Mouse (Mus musculus): ENCODE measurements around the gene Dhx8. TPM values are rescaled to one million over a fixed set of nuclear protein-coding genes. Genes with fewer than 3 reads are reported as not detected.

The Dhx8 gene
- polyA plus RNA-seq, 1 experiment = 19.1 TPM

GRCm38 (mm10) chr11:101719986-101720520, 12.7 kb upstream of the Dhx8 start:
- no peaks in the 10 kb centered on the region for H3K27me3 ChIP-seq (ENCODE audit: control insufficient read depth, insufficient read depth, insufficient read length)
- no peaks in the 10 kb centered on the region for H3K36me3 ChIP-seq (ENCODE audit: control insufficient read depth, insufficient read depth)
- no peak overlapping the region for H3K4me2 ChIP-seq (ENCODE audit: low read depth)
- no peak for TF ChIP-seq E2F4 (IDR thresholded peaks at IDR 0.05; ENCODE audit: insufficient read depth)
- TF ChIP-seq MYOG (IDR thresholded peaks at IDR 0.05; ENCODE audit: control insufficient read depth in 1 of 3, insufficient read depth in 1 of 3, insufficient read length in 2 of 3, low read depth in 2 of 3) = no peak
- TF ChIP-seq SRF (IDR thresholded peaks at IDR 0.05; ENCODE audit: control insufficient read depth, insufficient read length, low read depth) = no peak
- no peak for TF ChIP-seq POLR2A (IDR thresholded peaks at IDR 0.05; ENCODE audit: insufficient read length, low read depth)
- TF ChIP-seq MYOD1 (IDR thresholded peaks at IDR 0.05; ENCODE audit: control insufficient read depth in 1 of 3, insufficient read length in 2 of 3, low read depth in 2 of 3) = no peak
- no peak for TF ChIP-seq REST (IDR thresholded peaks at IDR 0.05; ENCODE audit: insufficient read depth, insufficient read length)
- no peak for TF ChIP-seq TCF3 (IDR thresholded peaks at IDR 0.05; ENCODE audit: insufficient read length, low read depth)
- no peak for TF ChIP-seq TCF12 (IDR thresholded peaks at IDR 0.05; ENCODE audit: insufficient read depth, poor library complexity, severe bottlenecking)
- TF ChIP-seq MAX (IDR thresholded peaks at IDR 0.05; ENCODE audit: low read depth) = no peak
- no peak for TF ChIP-seq POLR2AphosphoS2 (IDR thresholded peaks at IDR 0.05; ENCODE audit: insufficient read length, low read depth)
- no peak for TF ChIP-seq CEBPB (IDR thresholded peaks at IDR 0.05; ENCODE audit: insufficient read depth, poor library complexity, severe bottlenecking)
- TF ChIP-seq USF1 (IDR thresholded peaks at IDR 0.05; ENCODE audit: low read depth) = no peak
- H3ac ChIP-seq (ENCODE audit: control insufficient read depth, insufficient read length) = no peak overlapping the region
- H3K4me3 ChIP-seq = no peak overlapping the region
- H3K79me2 ChIP-seq (ENCODE audit: control insufficient read depth, insufficient read depth) = no peaks in the 10 kb centered on the region

GRCm38 (mm10) chr11:101725043-101725442, 7.7 kb upstream of the Dhx8 start:
- Histone ChIP-seq H3K4me2 (ENCODE audit: low read depth) (peak overlapping the region; percentile 46), H3K36me3 (ENCODE audit: control insufficient read depth, insufficient read depth) (no peaks in the 10 kb centered on the region), H3K27me3 (ENCODE audit: control insufficient read depth, insufficient read depth, insufficient read length) (no peaks in the 10 kb centered on the region), H3K4me3 (no peak overlapping the region), H3ac (ENCODE audit: control insufficient read depth, insufficient read length) (no peak overlapping the region), H3K79me2 (ENCODE audit: control insufficient read depth, insufficient read depth) (no peaks in the 10 kb centered on the region)
- no peak for TF ChIP-seq POLR2AphosphoS2 (IDR thresholded peaks at IDR 0.05; ENCODE audit: insufficient read length, low read depth)
- TF ChIP-seq USF1 (IDR thresholded peaks at IDR 0.05; ENCODE audit: low read depth) = peak; percentile 78

GRCm38 (mm10) chr11:101726765-101727164, 6.0 kb upstream of the Dhx8 start:
- no peak overlapping the region for H3K4me3 ChIP-seq
- TF ChIP-seq CEBPB (IDR thresholded peaks at IDR 0.05; ENCODE audit: insufficient read depth, poor library complexity, severe bottlenecking) (no peak), POLR2A (IDR thresholded peaks at IDR 0.05; ENCODE audit: insufficient read length, low read depth) (no peak), POLR2AphosphoS2 (IDR thresholded peaks at IDR 0.05; ENCODE audit: insufficient read length, low read depth) (no peak), E2F4 (IDR thresholded peaks at IDR 0.05; ENCODE audit: insufficient read depth) (no peak), SRF (IDR thresholded peaks at IDR 0.05; ENCODE audit: control insufficient read depth, insufficient read length, low read depth) (no peak), TCF3 (IDR thresholded peaks at IDR 0.05; ENCODE audit: insufficient read length, low read depth) (no peak), MYOD1 (IDR thresholded peaks at IDR 0.05; ENCODE audit: control insufficient read depth in 1 of 3, insufficient read length in 2 of 3, low read depth in 2 of 3) (no peak), MYOG (IDR thresholded peaks at IDR 0.05; ENCODE audit: control insufficient read depth in 1 of 3, insufficient read depth in 1 of 3, insufficient read length in 2 of 3, low read depth in 2 of 3) (no peak), MAX (IDR thresholded peaks at IDR 0.05; ENCODE audit: low read depth) (no peak), TCF12 (IDR thresholded peaks at IDR 0.05; ENCODE audit: insufficient read depth, poor library complexity, severe bottlenecking) (no peak), REST (IDR thresholded peaks at IDR 0.05; ENCODE audit: insufficient read depth, insufficient read length) (no peak), USF1 (IDR thresholded peaks at IDR 0.05; ENCODE audit: low read depth) (no peak)

GRCm38 (mm10) chr11:101729308-101729707, 3.4 kb upstream of the Dhx8 start:
- TF ChIP-seq MYOG (IDR thresholded peaks at IDR 0.05; ENCODE audit: control insufficient read depth in 1 of 3, insufficient read depth in 1 of 3, insufficient read length in 2 of 3, low read depth in 2 of 3) = no peak
- no peak for TF ChIP-seq TCF12 (IDR thresholded peaks at IDR 0.05; ENCODE audit: insufficient read depth, poor library complexity, severe bottlenecking)
- no peak for TF ChIP-seq MAX (IDR thresholded peaks at IDR 0.05; ENCODE audit: low read depth)
- H3K4me2 ChIP-seq (ENCODE audit: low read depth) = no peak overlapping the region

More at GRCm38 (mm10) chr11:101726765-101727164, 6.0 kb upstream of the Dhx8 start:
- no peaks in the 10 kb centered on the region for H3K36me3 ChIP-seq (ENCODE audit: control insufficient read depth, insufficient read depth)
- no peak overlapping the region for H3ac ChIP-seq (ENCODE audit: control insufficient read depth, insufficient read length)
- no peaks in the 10 kb centered on the region for H3K27me3 ChIP-seq (ENCODE audit: control insufficient read depth, insufficient read depth, insufficient read length)
- no peaks in the 10 kb centered on the region for H3K79me2 ChIP-seq (ENCODE audit: control insufficient read depth, insufficient read depth)
- no peak overlapping the region for H3K4me2 ChIP-seq (ENCODE audit: low read depth)

GRCm38 (mm10) chr11:101733596-101733995, 877 bp downstream of the Dhx8 start:
- no peak for TF ChIP-seq REST (IDR thresholded peaks at IDR 0.05; ENCODE audit: insufficient read depth, insufficient read length)
- TF ChIP-seq MAX (IDR thresholded peaks at IDR 0.05; ENCODE audit: low read depth) = no peak
- no peak for TF ChIP-seq TCF12 (IDR thresholded peaks at IDR 0.05; ENCODE audit: insufficient read depth, poor library complexity, severe bottlenecking)
- TF ChIP-seq E2F4 (IDR thresholded peaks at IDR 0.05; ENCODE audit: insufficient read depth) = no peak
- TF ChIP-seq MYOD1 (IDR thresholded peaks at IDR 0.05; ENCODE audit: control insufficient read depth in 1 of 3, insufficient read length in 2 of 3, low read depth in 2 of 3) = no peak
- TF ChIP-seq SRF (IDR thresholded peaks at IDR 0.05; ENCODE audit: control insufficient read depth, insufficient read length, low read depth) = no peak
- no peak for TF ChIP-seq CEBPB (IDR thresholded peaks at IDR 0.05; ENCODE audit: insufficient read depth, poor library complexity, severe bottlenecking)
- no peak for TF ChIP-seq POLR2A (IDR thresholded peaks at IDR 0.05; ENCODE audit: insufficient read length, low read depth)
- no peak for TF ChIP-seq TCF3 (IDR thresholded peaks at IDR 0.05; ENCODE audit: insufficient read length, low read depth)
- no peak for TF ChIP-seq USF1 (IDR thresholded peaks at IDR 0.05; ENCODE audit: low read depth)
- Histone ChIP-seq H3K36me3 (ENCODE audit: control insufficient read depth, insufficient read depth) (peaks cover 27% of the 10 kb centered on the region), H3K4me2 (ENCODE audit: low read depth) (peak overlapping the region; percentile 90), H3K79me2 (ENCODE audit: control insufficient read depth, insufficient read depth) (peaks cover 16% of the 10 kb centered on the region), H3K27me3 (ENCODE audit: control insufficient read depth, insufficient read depth, insufficient read length) (no peaks in the 10 kb centered on the region), H3ac (ENCODE audit: control insufficient read depth, insufficient read length) (peak overlapping the region; percentile 11), H3K4me3 (peak overlapping the region; percentile 74)

More at GRCm38 (mm10) chr11:101729308-101729707, 3.4 kb upstream of the Dhx8 start:
- H3K4me3 ChIP-seq = no peak overlapping the region
- peaks cover 14% of the 10 kb centered on the region for H3K79me2 ChIP-seq (ENCODE audit: control insufficient read depth, insufficient read depth)
- H3ac ChIP-seq (ENCODE audit: control insufficient read depth, insufficient read length) = no peak overlapping the region
- no peaks in the 10 kb centered on the region for H3K27me3 ChIP-seq (ENCODE audit: control insufficient read depth, insufficient read depth, insufficient read length)
- no peaks in the 10 kb centered on the region for H3K36me3 ChIP-seq (ENCODE audit: control insufficient read depth, insufficient read depth)

All from myocyte (in vitro differentiated cells).